Mouse (Mus musculus) olfactory bulb, adult 2 months (tissue): Measurements from ENCODE around the gene Taf1c. TPM values are rescaled to one million over a fixed set of nuclear protein-coding genes. Genes with fewer than 3 reads are reported as not detected.

Experiments used
- H3K27ac ChIP-seq: fragments of 200-500 bp; 2 replicates; pipeline ENCODE4 v1.5.1; 2012; ENCODE audit warnings: low read depth, low read length; ENCODE audit not compliant: insufficient read depth
- H3K4me1 ChIP-seq: fragments of 200-500 bp; 2 replicates; pipeline ENCODE4 v1.6.1; 2012; ENCODE audit warnings: low read length; ENCODE audit not compliant: control insufficient read depth, insufficient read depth
- H3K4me3 ChIP-seq: fragments of 200-500 bp; 2 replicates; pipeline ENCODE4 v1.5.1; 2012; ENCODE audit warnings: mild to moderate bottlenecking, low read depth, low read length, moderate library complexity; ENCODE audit not compliant: insufficient read depth
- CTCF ChIP-seq: fragments of 200-500 bp; IDR thresholded peaks from 2 replicates; pipeline ENCODE4 v1.5.1; 2012; ENCODE audit warnings: low read depth, mild to moderate bottlenecking, low read length, moderate library complexity; ENCODE audit not compliant: insufficient read depth
- POLR2A ChIP-seq: fragments of 200-500 bp; IDR thresholded peaks from 2 replicates; pipeline ENCODE4 v1.6.1; 2012; ENCODE audit warnings: mild to moderate bottlenecking, low read depth, low read length, moderate library complexity; ENCODE audit not compliant: insufficient read depth
- WGBS: fragments of 180-500 bp; shearing (Covaris S2); methylation state at CpG from one replicate; pipeline ENCODE4 v1.1.7; 2018; 5-methylcytosine and 5-hydroxymethylcytosine counted together
- polyA plus RNA-seq: library from polyadenylated mRNA; stranded (reverse); fragments of >200 nt; gene quantifications from 2 replicates; pipeline ENCODE4 v1.2.4, GENCODE M21; 2012; ENCODE audit warnings: low replicate concordance; ENCODE audit not compliant: missing spikeins, insufficient read depth, insufficient read length

Gene Taf1c
- polyA plus RNA-seq: not detected in 2 replicates

- WGBS: under 1% methylated on average over 23 of the region's 23 CpGs
- H3K27ac ChIP-seq: no peak within 1 kb of the TSS
- H3K4me3 ChIP-seq: peak within 1 kb of the TSS; percentile 72
- TF ChIP-seq CTCF (peak; percentile 41; the same call in 1 of the 2 replicates), POLR2A (peak; percentile 68)
- H3K4me1 ChIP-seq: peaks cover 13% of the 10 kb centered on the region
Measured at GRCm38 (mm10) chr8:119604996-119605395, at the start of gene Taf1c. TSS of gene Taf1c (minus strand) at chr8:119605222.

GRCm38 (mm10) chr8:119651324-119651723 is 46.3 kb upstream of the Taf1c start:
- TF ChIP-seq CTCF (no peak), POLR2A (no peak)
- H3K27ac ChIP-seq: no peak overlapping the region
- WGBS: 82% methylated on average over 2 of the region's 2 CpGs
- peaks cover 4% of the 10 kb centered on the region; the same call in 1 of the 2 replicates for H3K4me1 ChIP-seq
- no peak overlapping the region for H3K4me3 ChIP-seq

GRCm38 (mm10) chr8:119646846-119647245 is 41.8 kb upstream of the Taf1c start:
- no peak overlapping the region for H3K4me3 ChIP-seq
- TF ChIP-seq CTCF (no peak), POLR2A (no peak)
- 83% methylated on average over 7 of the region's 7 CpGs for WGBS
- no peak overlapping the region for H3K27ac ChIP-seq
- H3K4me1 ChIP-seq: peaks cover 5% of the 10 kb centered on the region

DNA sequence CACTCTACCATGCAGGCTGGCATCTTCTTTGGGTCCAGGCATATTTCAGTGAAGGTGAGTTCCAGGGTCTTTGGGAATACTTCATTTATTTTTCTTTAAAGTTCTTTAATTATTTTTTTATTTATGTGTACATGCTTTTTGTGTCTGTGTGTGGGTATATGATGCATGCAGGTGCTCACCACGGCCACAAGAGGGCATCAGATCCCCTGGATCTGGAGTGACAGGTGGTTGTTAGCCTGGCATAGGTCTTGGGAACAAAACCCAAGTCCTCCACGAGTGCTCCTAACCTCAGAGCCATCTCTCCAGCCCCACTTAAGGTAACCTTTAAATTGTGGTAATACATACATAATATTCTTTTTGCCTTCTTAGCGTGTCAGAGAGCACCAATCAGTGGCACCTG is 41.2 kb upstream of the Taf1c start:
- TF ChIP-seq POLR2A (no peak), CTCF (no peak)
- no peak overlapping the region for H3K27ac ChIP-seq
- 84% methylated on average over 3 of the region's 3 CpGs for WGBS
- H3K4me3 ChIP-seq: no peak overlapping the region
- H3K4me1 ChIP-seq: peaks cover 5% of the 10 kb centered on the region

- peak overlapping the region; percentile 61 for H3K27ac ChIP-seq
- no peak for TF ChIP-seq CTCF
- no peak for TF ChIP-seq POLR2A
- WGBS: 31% methylated on average over 18 of the region's 18 CpGs
Measured at GRCm38 (mm10) chr8:119644981-119645597, 40.1 kb upstream of the Taf1c start.

GRCm38 (mm10) chr8:119644429-119644960 is 39.5 kb upstream of the Taf1c start:
- no peak for TF ChIP-seq POLR2A
- TF ChIP-seq CTCF: no peak
- WGBS: 85% methylated on average over 17 of the region's 17 CpGs
- 0 out of 2 replicates have a peak overlapping the region, but pooled peaks have one; percentile 61 for H3K27ac ChIP-seq
- H3K4me1 ChIP-seq: peaks cover 5% of the 10 kb centered on the region
- no peak overlapping the region for H3K4me3 ChIP-seq

More at GRCm38 (mm10) chr8:119644981-119645597, 40.1 kb upstream of the Taf1c start:
- no peak overlapping the region for H3K4me3 ChIP-seq
- peaks cover 5% of the 10 kb centered on the region for H3K4me1 ChIP-seq

DNA sequence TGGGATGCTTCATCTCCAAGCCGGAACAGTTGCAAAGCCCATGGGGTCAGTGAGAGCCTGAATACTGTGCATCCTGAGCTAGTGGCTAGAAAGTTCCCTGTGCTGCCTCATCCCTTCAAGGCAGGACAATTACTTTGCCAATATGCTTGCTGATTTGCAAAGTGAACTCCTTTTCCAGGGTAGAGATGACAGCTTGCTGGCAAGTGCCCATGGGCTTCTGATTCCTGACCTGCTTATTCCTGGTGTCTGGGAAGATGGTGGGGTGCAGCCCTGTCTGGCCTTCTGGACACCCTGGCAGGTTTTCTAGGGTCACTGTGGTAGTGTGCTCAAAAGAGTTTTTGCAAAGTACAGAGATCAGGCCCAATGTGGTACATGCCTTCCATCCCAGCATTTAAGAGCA is 37.9 kb upstream of the Taf1c start:
- TF ChIP-seq POLR2A: no peak
- Histone ChIP-seq H3K27ac (no peak overlapping the region), H3K4me1 (peaks cover 5% of the 10 kb centered on the region), H3K4me3 (no peak overlapping the region)
- WGBS: 88% methylated on average over 1 of the region's 1 CpGs

- peaks cover 7% of the 10 kb centered on the region for H3K4me1 ChIP-seq
- no peak overlapping the region for H3K27ac ChIP-seq
- 83% methylated on average over 5 of the region's 5 CpGs for WGBS
- no peak overlapping the region for H3K4me3 ChIP-seq
- TF ChIP-seq CTCF (no peak), POLR2A (no peak)
Measured at GRCm38 (mm10) chr8:119641058-119641457, 36.0 kb upstream of the Taf1c start.

GRCm38 (mm10) chr8:119639798-119640197 is 34.8 kb upstream of the Taf1c start:
- H3K4me1 ChIP-seq: peaks cover 10% of the 10 kb centered on the region
- 56% methylated on average over 7 of the region's 7 CpGs for WGBS
- H3K4me3 ChIP-seq: no peak overlapping the region
- TF ChIP-seq POLR2A: no peak
- no peak for TF ChIP-seq CTCF
- H3K27ac ChIP-seq: no peak overlapping the region
